Mouse (Mus musculus) ES-E14 (cell line): Measurements from ENCODE around the gene Fez2.

Experiments used
- ZC3H11A ChIP-seq: IDR thresholded peaks from 2 replicates; pipeline ENCODE4 v1.6.1; 2012; ENCODE audit warnings: low read depth, mild to moderate bottlenecking, inconsistent platforms, low read length, borderline replicate concordance
- ZNF384 ChIP-seq: IDR thresholded peaks from 2 replicates; pipeline ENCODE4 v1.6.1; 2012; ENCODE audit warnings: low read depth, low read length, inconsistent platforms

- TF ChIP-seq ZC3H11A (no peak), ZNF384 (no peak)
Observed at GRCm38 (mm10) chr17:78373174-78373573, 44.8 kb downstream of the Fez2 start.
